Mouse (Mus musculus) thymus, adult 2 months (tissue): ENCODE results near the gene Tubgcp3. TPM values are rescaled to one million over a fixed set of nuclear protein-coding genes. Genes with fewer than 3 reads are reported as not detected.
A peak's percentile ranks its signal among the peaks of the same experiment; 100 is the strongest.
"Not testable (repeated sequence)": the region's sequence is repeated elsewhere in the genome, so short reads cannot be mapped to it uniquely, and the experiment has no call there.

Source experiments
- DNase-seq: peaks from one replicate; pipeline ENCODE4 v3.0.0; 2021
- H3K27ac ChIP-seq: fragments of 200-500 bp; 2 replicates; pipeline ENCODE4 v1.5.1; 2012; ENCODE audit warnings: low read length, control low read depth; ENCODE audit not compliant: control insufficient read depth, insufficient read depth
- H3K27me3 ChIP-seq: fragments of 200-500 bp; 2 replicates; pipeline ENCODE4 v1.6.1; 2012; ENCODE audit warnings: mild to moderate bottlenecking, low read length, moderate library complexity, mixed read lengths; ENCODE audit not compliant: control insufficient read depth, insufficient read depth
- H3K36me3 ChIP-seq: fragments of 200-500 bp; 2 replicates; pipeline ENCODE4 v1.6.1; 2012; ENCODE audit warnings: mild to moderate bottlenecking, low read length, moderate library complexity; ENCODE audit not compliant: control insufficient read depth, insufficient read depth
- H3K4me1 ChIP-seq: fragments of 200-500 bp; replicated peaks from 2 replicates; pipeline ENCODE4 v1.6.1; 2012; ENCODE audit warnings: low read length; ENCODE audit not compliant: control insufficient read depth, insufficient read depth
- H3K4me3 ChIP-seq: fragments of 200-500 bp; 2 replicates; pipeline ENCODE4 v1.5.1; 2012; ENCODE audit warnings: mild to moderate bottlenecking, low read length, control low read depth, moderate library complexity; ENCODE audit not compliant: control insufficient read depth, insufficient read depth
- CTCF ChIP-seq: fragments of 200-500 bp; IDR thresholded peaks from 2 replicates; pipeline ENCODE4 v1.5.1; 2012; ENCODE audit warnings: mild to moderate bottlenecking, control low read depth, low read length, moderate library complexity, borderline replicate concordance; ENCODE audit not compliant: control insufficient read depth, poor library complexity, insufficient read depth; ENCODE audit errors: extremely low read depth
- POLR2A ChIP-seq: fragments of 200-500 bp; IDR thresholded peaks from 2 replicates; pipeline ENCODE4 v1.6.1; 2012; ENCODE audit warnings: mild to moderate bottlenecking, low read length, control low read depth, moderate library complexity; ENCODE audit not compliant: control insufficient read depth, poor library complexity, insufficient read depth; ENCODE audit errors: extremely low read depth
- WGBS: fragments of 180-500 bp; shearing (Covaris S2); methylation state at CpG from one replicate; pipeline ENCODE4 v1.1.7; 2018; 5-methylcytosine and 5-hydroxymethylcytosine counted together
- polyA plus RNA-seq: library from polyadenylated mRNA; depleted of rRNA; stranded (reverse); fragments of >200 nt; gene quantifications from 2 replicates; pipeline ENCODE4 v1.2.3, GENCODE M21; 2012

The Tubgcp3 gene
- polyA plus RNA-seq, 1 experiment: 116 TPM

GRCm38 (mm10) chr8:12698660-12699277 is 26.7 kb upstream of the Tubgcp3 start:
- TF ChIP-seq CTCF: no peak
- TF ChIP-seq POLR2A: no peak
- Histone ChIP-seq H3K4me1 (no peaks in the 10 kb centered on the region), H3K4me3 (no peak overlapping the region), H3K27ac (no peak overlapping the region), H3K27me3 (no peaks in the 10 kb centered on the region), H3K36me3 (no peaks in the 10 kb centered on the region)
- DNase-seq: no peak
- 52% methylated on average over 3 of the region's 3 CpGs for WGBS

- TF ChIP-seq CTCF: no peak
- no peak for DNase-seq
- Histone ChIP-seq H3K27me3 (no peaks in the 10 kb centered on the region), H3K27ac (no peak overlapping the region), H3K4me3 (no peak overlapping the region), H3K36me3 (no peaks in the 10 kb centered on the region), H3K4me1 (no peaks in the 10 kb centered on the region)
- WGBS: 64% methylated on average over 7 of the region's 7 CpGs
These were observed 16.8 kb upstream of the Tubgcp3 start for GRCm38 (mm10) chr8:12688851-12689250.

- Histone ChIP-seq H3K36me3 (no peaks in the 10 kb centered on the region), H3K4me3 (no peak overlapping the region), H3K27ac (no peak overlapping the region), H3K4me1 (peaks cover 2% of the 10 kb centered on the region; the same call in 1 of the 2 replicates), H3K27me3 (no peaks in the 10 kb centered on the region)
- peak; percentile 80 for DNase-seq
- TF ChIP-seq CTCF (peak; percentile 91), POLR2A (no peak)
- 6% methylated on average over 7 of the region's 7 CpGs for WGBS
These were observed 5.5 kb upstream of the Tubgcp3 start for GRCm38 (mm10) chr8:12677529-12677928.

GRCm38 (mm10) chr8:12671473-12672055 is 484 bp downstream of the Tubgcp3 start:
- DNase-seq: no peak
- peak overlapping the region; percentile 65 for H3K4me3 ChIP-seq
- H3K27ac ChIP-seq: no peak overlapping the region
- H3K4me1 ChIP-seq: peaks cover 6% of the 10 kb centered on the region; the same call in 1 of the 2 replicates
- no peaks in the 10 kb centered on the region for H3K36me3 ChIP-seq
- no peak for TF ChIP-seq CTCF
- no peak for TF ChIP-seq POLR2A
- under 1% methylated on average over 38 of the region's 38 CpGs for WGBS
- no peaks in the 10 kb centered on the region for H3K27me3 ChIP-seq

GRCm38 (mm10) chr8:12670965-12671364 is 1.1 kb downstream of the Tubgcp3 start:
- Histone ChIP-seq H3K4me3 (no peak overlapping the region), H3K27me3 (no peaks in the 10 kb centered on the region), H3K36me3 (no peaks in the 10 kb centered on the region), H3K27ac (no peak overlapping the region), H3K4me1 (peaks cover 6% of the 10 kb centered on the region; the same call in 1 of the 2 replicates)
- TF ChIP-seq CTCF (no peak), POLR2A (no peak)
- no peak for DNase-seq
- 45% methylated on average over 6 of the region's 6 CpGs for whole genome bisulfite sequencing

- no peak overlapping the region for H3K4me3 ChIP-seq
- WGBS: 95% methylated on average over 6 of the region's 6 CpGs
- no peak for DNase-seq
These were observed 3.2 kb downstream of the Tubgcp3 start for GRCm38 (mm10) chr8:12668832-12669231.

GRCm38 (mm10) chr8:12666530-12666929 is 5.5 kb downstream of the Tubgcp3 start:
- WGBS: 92% methylated on average over 3 of the region's 3 CpGs

More at GRCm38 (mm10) chr8:12668832-12669231, 3.2 kb downstream of the Tubgcp3 start:
- no peak overlapping the region for H3K27ac ChIP-seq
- TF ChIP-seq CTCF: no peak
- no peak for TF ChIP-seq POLR2A
- no peaks in the 10 kb centered on the region for H3K36me3 ChIP-seq
- H3K27me3 ChIP-seq: no peaks in the 10 kb centered on the region
- peaks cover 6% of the 10 kb centered on the region; the same call in 1 of the 2 replicates for H3K4me1 ChIP-seq

More at GRCm38 (mm10) chr8:12666530-12666929, 5.5 kb downstream of the Tubgcp3 start:
- not testable (repeated sequence) for H3K4me3 ChIP-seq, H3K27me3 ChIP-seq, H3K4me1 ChIP-seq, DNase-seq, H3K36me3 ChIP-seq, H3K27ac ChIP-seq
